Mouse (Mus musculus) E14TG2a.4 (cell line): ENCODE results near the gene Prickle2.
A peak's percentile ranks its signal among the peaks of the same experiment; 100 is the strongest.

Source experiments
- H3K27me3 ChIP-seq: 2 replicates; pipeline ENCODE4 v1.6.1; 2014; ENCODE audit warnings: low read length, control low read depth; ENCODE audit not compliant: insufficient read depth
- H3K36me3 ChIP-seq: 2 replicates; pipeline ENCODE4 v1.6.1; 2014; ENCODE audit warnings: low read length, control low read depth; ENCODE audit not compliant: insufficient read depth
- H3K4me1 ChIP-seq: replicated peaks from 2 replicates; pipeline ENCODE4 v1.6.1; 2014; ENCODE audit warnings: low read depth, low read length, control low read depth
- H3K4me3 ChIP-seq: replicated peaks from 2 replicates; pipeline ENCODE4 v1.5.1; 2014; ENCODE audit warnings: mild to moderate bottlenecking, low read length
- H3K9me3 ChIP-seq: 2 replicates; pipeline ENCODE4 v1.6.1; 2014; ENCODE audit warnings: low read length, control low read depth
- CTCF ChIP-seq: conservative IDR thresholded peaks from 2 replicates; pipeline ENCODE4 v1.5.1; 2014; ENCODE audit warnings: low read length
- NANOG ChIP-seq: IDR thresholded peaks from 2 replicates; pipeline ENCODE4 v1.6.1; 2014; ENCODE audit warnings: borderline replicate concordance, low read length, mixed read lengths
- POU5F1 ChIP-seq: IDR thresholded peaks from 2 replicates; pipeline ENCODE4 v1.6.1; 2014; ENCODE audit warnings: low read length, borderline replicate concordance

Gene Prickle2

DNA sequence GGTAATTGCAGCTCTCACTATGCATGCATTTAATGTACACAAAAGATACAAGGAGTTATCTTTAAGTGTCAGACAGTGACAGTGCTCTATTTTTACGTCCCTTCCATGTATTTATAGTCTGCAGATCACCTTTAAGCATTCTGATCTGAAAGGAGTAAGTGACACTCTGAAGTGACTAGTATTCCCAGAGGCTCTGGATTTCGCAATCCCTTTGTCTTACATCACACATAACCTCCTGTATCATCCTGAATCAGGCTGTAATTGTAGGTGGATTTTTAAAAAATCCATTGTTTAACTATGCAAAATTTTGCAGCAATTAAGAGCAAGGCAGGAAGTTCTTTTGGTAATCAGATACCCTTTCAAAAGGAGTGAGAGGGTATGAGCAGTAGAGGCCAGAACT is 196.2 kb downstream of the Prickle2 start:
- Histone ChIP-seq H3K9me3 (no peaks in the 10 kb centered on the region), H3K4me3 (no peak overlapping the region), H3K27me3 (no peaks in the 10 kb centered on the region), H3K4me1 (no peaks in the 10 kb centered on the region), H3K36me3 (no peaks in the 10 kb centered on the region)
- TF ChIP-seq POU5F1 = no peak
- no peak for TF ChIP-seq NANOG
- TF ChIP-seq CTCF = no peak

DNA sequence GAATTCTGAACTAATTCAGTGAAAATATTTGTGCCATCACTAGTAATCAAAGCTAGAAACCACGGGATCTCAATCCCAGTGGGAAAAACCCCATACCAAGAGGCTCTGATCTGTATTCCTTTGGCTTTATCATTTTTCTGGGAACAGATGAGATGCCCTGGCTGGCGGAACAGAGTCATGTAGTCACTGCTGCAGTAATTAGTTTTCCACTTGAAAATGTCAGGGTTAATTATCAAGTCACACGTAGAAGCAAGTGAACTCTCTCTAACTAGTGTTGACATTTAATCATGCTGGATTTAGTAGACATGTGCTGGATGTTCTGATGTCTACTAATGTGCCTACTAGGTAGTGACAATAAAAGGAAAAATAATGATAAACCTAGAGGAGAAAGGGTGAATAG is 199.7 kb downstream of the Prickle2 start:
- Histone ChIP-seq H3K27me3 (no peaks in the 10 kb centered on the region), H3K9me3 (no peaks in the 10 kb centered on the region), H3K36me3 (no peaks in the 10 kb centered on the region), H3K4me1 (no peaks in the 10 kb centered on the region), H3K4me3 (no peak overlapping the region)
- no peak for TF ChIP-seq POU5F1
- TF ChIP-seq NANOG = no peak
- TF ChIP-seq CTCF = no peak

DNA sequence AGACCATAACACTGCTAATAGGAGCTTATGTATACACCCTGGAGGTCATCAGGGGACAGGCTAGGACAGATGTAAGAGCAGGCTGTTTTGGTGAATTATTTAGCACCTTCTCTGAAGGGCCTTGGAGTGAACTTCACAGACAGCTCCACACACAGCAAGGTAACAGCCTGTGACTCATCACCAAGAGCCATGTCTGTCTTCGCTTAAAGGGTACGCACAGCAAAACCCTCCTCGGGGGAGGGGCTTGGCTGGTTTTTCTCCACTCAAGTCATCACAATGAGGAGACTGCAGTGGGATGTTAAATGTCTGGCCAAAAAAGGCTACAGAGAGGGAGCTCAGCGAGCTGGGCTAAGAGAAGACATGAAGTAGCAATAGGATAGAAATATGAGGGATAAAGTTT is 206.5 kb downstream of the Prickle2 start:
- H3K4me3 ChIP-seq = no peak overlapping the region
- no peaks in the 10 kb centered on the region for H3K36me3 ChIP-seq
- H3K4me1 ChIP-seq = peaks cover 43% of the 10 kb centered on the region
- H3K27me3 ChIP-seq = no peaks in the 10 kb centered on the region
- H3K9me3 ChIP-seq = no peaks in the 10 kb centered on the region
- TF ChIP-seq POU5F1 (no peak), NANOG (no peak), CTCF (no peak)

DNA sequence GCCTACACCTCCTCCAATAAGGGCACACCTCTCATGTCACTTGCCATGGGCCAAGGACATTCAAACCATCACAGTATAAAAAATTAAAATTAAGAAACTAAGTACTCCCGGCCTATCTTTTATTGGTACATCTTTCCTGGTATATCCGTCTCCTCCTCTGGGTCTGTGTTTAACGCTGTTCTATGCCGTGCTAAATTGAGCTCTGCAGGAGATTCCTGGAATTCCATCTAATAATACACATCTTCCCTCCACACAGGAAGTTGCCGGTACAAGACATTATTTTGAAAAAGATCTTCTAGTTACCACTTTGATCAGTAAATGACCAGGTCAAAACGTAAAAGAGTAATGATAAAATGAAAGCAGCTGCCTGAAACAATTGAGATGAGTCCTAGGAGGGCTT is 207.4 kb downstream of the Prickle2 start:
- peaks cover 43% of the 10 kb centered on the region for H3K4me1 ChIP-seq
- no peaks in the 10 kb centered on the region for H3K36me3 ChIP-seq
- no peak for TF ChIP-seq NANOG
- TF ChIP-seq POU5F1 = no peak
- no peak for TF ChIP-seq CTCF
- no peaks in the 10 kb centered on the region for H3K27me3 ChIP-seq
- no peak overlapping the region for H3K4me3 ChIP-seq
- H3K9me3 ChIP-seq = no peaks in the 10 kb centered on the region

DNA sequence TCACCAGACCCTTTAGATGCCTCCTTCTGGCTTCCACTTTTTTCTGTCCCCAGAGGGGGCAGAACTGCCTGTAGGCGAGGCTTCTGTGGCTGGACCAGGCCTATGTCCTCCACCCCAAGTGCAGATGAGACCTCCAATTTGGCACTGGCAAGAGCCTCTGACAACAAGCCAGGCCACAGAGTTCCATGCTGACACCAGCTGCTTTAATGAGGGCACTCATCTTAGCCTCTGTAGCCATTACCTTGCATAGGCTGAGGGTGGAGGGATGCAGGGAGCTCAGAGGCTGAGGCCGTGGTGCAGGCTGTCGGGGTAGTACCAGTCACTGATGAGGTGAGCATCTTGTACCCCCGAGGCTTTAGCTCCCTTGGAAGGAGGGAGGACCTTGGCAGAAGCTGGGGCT is 208.7 kb downstream of the Prickle2 start:
- Histone ChIP-seq H3K36me3 (no peaks in the 10 kb centered on the region), H3K9me3 (no peaks in the 10 kb centered on the region), H3K4me1 (peaks cover 43% of the 10 kb centered on the region), H3K27me3 (no peaks in the 10 kb centered on the region), H3K4me3 (no peak overlapping the region)
- TF ChIP-seq POU5F1 (no peak), NANOG (no peak), CTCF (no peak)

DNA sequence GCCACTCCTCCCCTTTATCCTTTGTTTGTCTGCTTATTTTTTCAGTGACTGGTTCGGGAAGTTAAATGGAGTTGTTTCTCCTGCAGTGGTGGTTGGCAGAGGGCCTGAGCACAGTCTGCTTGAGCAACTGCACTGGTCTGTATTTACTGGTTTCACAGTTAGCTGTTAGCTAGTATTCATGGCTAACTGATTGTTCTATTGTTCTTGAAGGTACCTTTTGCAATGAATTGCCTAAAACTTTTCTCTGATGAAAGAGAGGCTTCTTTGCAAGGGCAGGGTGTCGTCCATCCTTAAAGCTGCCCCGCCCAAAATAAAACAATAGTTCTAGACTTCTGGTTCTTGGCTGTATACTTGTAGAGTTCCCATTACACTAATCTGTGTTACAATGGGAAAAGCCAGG is 210.5 kb downstream of the Prickle2 start:
- no peaks in the 10 kb centered on the region for H3K9me3 ChIP-seq
- TF ChIP-seq POU5F1 = peak; percentile 67; the same call in 1 of the 2 replicates
- no peak for TF ChIP-seq CTCF
- TF ChIP-seq NANOG = peak; percentile 98
- peaks cover 51% of the 10 kb centered on the region for H3K4me1 ChIP-seq
- H3K4me3 ChIP-seq = no peak overlapping the region
- no peaks in the 10 kb centered on the region for H3K36me3 ChIP-seq
- no peaks in the 10 kb centered on the region for H3K27me3 ChIP-seq

DNA sequence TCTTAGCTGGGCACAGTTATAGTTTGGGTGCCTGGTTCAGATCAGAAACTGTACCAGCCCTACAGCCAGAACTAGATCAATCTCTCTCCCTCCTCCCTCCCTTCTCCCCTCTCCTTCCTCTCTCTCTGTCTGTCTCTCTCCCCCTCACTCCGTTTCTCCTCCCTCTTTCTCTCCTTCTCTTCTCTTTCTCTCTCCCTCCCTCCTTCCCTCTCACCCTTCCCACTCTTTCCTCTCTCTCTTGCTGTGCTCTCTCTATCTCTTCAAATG is 224.3 kb downstream of the Prickle2 start:
- peak overlapping the region; percentile 74; the same call in 1 of the 2 replicates for H3K4me3 ChIP-seq
- H3K9me3 ChIP-seq = no peaks in the 10 kb centered on the region
- TF ChIP-seq CTCF = no peak
- TF ChIP-seq POU5F1 = no peak
- no peak for TF ChIP-seq NANOG
- H3K36me3 ChIP-seq = no peaks in the 10 kb centered on the region
- H3K27me3 ChIP-seq = 0 out of 2 replicates have a peak, but pooled peaks cover 2% of the 10 kb centered on the region
- H3K4me1 ChIP-seq = peaks cover 26% of the 10 kb centered on the region

DNA sequence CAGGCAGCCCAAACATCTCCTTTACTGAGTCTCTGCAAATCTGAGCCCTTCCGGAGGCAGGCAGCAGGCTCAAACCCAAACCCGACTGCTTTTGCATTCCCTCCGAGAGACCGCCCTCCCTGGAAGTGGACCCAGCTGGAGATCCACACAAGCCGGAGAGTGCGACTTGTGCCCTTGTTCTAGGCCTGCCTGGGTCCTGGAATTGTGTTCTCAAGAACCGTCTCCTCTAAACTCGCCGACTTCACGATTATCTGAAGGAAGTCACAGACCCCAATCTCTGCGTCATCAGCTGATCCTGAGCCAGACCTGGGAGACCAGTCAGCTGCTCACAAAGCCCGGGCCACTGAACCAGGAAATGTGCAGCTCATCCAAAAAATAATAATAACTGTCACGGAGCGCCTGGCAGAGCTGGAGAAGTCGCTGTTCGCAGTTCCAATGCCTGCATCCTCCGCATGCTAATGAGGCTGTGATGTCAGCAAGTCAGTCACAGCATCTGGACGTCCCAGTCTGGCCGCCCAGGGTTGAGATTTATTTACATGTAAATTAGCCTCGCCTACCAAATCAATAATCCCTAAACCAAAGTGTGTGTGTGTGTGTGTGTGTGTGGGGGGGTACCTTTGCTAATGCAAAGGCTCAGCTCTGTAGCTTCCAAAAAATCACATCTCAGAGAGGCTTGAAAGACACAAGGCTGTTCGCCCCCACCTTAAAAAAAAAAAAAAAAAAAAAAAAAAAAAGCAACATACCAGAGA is 224.8 kb downstream of the Prickle2 start:
- Histone ChIP-seq H3K4me1 (peaks cover 26% of the 10 kb centered on the region), H3K9me3 (no peaks in the 10 kb centered on the region), H3K4me3 (peak overlapping the region; percentile 74), H3K36me3 (no peaks in the 10 kb centered on the region), H3K27me3 (0 out of 2 replicates have a peak, but pooled peaks cover 2% of the 10 kb centered on the region)
- TF ChIP-seq CTCF (no peak), POU5F1 (no peak), NANOG (no peak)

DNA sequence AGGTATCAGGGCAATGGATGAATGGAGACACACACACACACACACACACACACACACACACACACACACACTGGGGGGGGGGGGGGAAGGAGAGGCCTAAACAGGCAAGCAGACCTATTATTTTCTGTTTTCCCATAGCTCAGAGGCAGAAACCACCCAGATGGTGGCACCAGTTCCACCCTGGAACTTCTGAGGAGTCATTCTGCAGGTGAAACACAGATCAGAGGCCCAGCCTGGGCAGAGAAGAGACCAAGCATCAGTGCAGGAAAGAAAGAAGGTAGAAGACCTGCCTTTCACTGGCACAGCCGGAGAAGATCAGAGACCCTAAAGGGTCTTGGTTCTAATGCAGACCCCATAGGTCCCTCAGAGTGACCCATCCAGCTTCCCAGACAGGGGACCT is 227.3 kb downstream of the Prickle2 start:
- TF ChIP-seq NANOG (no peak), POU5F1 (no peak), CTCF (no peak)
- H3K4me1 ChIP-seq = peaks cover 26% of the 10 kb centered on the region
- no peaks in the 10 kb centered on the region for H3K36me3 ChIP-seq
- no peaks in the 10 kb centered on the region for H3K9me3 ChIP-seq
- H3K4me3 ChIP-seq = no peak overlapping the region
- H3K27me3 ChIP-seq = no peaks in the 10 kb centered on the region

DNA sequence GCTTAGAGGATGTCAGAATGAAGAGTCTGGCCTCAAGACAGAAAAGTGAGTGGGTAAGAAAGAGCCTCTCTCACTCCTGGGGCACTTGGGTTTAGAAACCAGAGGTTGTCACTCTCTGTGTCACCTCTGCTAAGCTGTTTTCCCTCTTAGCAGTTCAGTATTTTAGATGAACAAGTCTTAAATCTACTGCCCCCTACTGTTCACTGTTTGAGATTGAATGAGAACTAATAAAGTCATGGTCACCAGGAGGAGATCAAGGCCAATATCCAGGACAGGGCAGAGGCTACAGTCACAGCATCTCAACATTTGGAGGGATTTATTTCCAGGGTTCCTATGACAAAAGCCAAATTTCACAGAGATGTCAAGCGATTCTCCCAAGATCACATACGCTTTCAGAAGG is 228.3 kb downstream of the Prickle2 start:
- Histone ChIP-seq H3K4me1 (peaks cover 26% of the 10 kb centered on the region), H3K36me3 (no peaks in the 10 kb centered on the region), H3K4me3 (no peak overlapping the region), H3K9me3 (no peaks in the 10 kb centered on the region), H3K27me3 (no peaks in the 10 kb centered on the region)
- TF ChIP-seq NANOG = no peak
- TF ChIP-seq POU5F1 = no peak
- TF ChIP-seq CTCF = peak; percentile 41
